Mouse (Mus musculus) brain, embryonic 14.5 days (tissue): ENCODE measurements around the gene Aqp5. TPM values are rescaled to one million over a fixed set of nuclear protein-coding genes. Genes with fewer than 3 reads are reported as not detected.

ENCODE experiments used
- DNase-seq: peaks from one replicate; pipeline ENCODE4 v3.0.0-alpha.2; 2011; ENCODE audit warnings: low read depth
- CTCF ChIP-seq: fragments of 200-500 bp; IDR thresholded peaks from 2 replicates; pipeline ENCODE4 v1.5.1; 2012; ENCODE audit warnings: inconsistent platforms, mild to moderate bottlenecking, moderate library complexity, borderline replicate concordance; ENCODE audit not compliant: insufficient read depth, insufficient read length; ENCODE audit errors: extremely low read depth
- POLR2A ChIP-seq: fragments of 200-500 bp; IDR thresholded peaks from 2 replicates; pipeline ENCODE4 v1.6.1; 2012; ENCODE audit warnings: mild to moderate bottlenecking, inconsistent platforms, borderline replicate concordance; ENCODE audit not compliant: poor library complexity, insufficient read depth, insufficient read length, severe bottlenecking; ENCODE audit errors: extremely low read depth
- polyA plus RNA-seq: library from polyadenylated mRNA; depleted of rRNA; stranded (reverse); fragments of >200 nt; gene quantifications from 2 replicates; pipeline ENCODE4 v1.2.3, GENCODE M21; 2012

Aqp5 gene
- polyA plus RNA-seq, 1 experiment: 1.7 TPM

- peak; percentile 70 for DNase-seq
- no peak for TF ChIP-seq POLR2A
Observed at GRCm38 (mm10) chr15:99599245-99600070, 8.9 kb downstream of the Aqp5 start.

GRCm38 (mm10) chr15:99600986-99601822, 10.6 kb downstream of the Aqp5 start, which contains the start of gene Aqp6:
Aqp6 (plus strand) TSS chr15:99601400.
- peak; percentile 44 for DNase-seq
- TF ChIP-seq POLR2A: no peak
- no peak for TF ChIP-seq CTCF

GRCm38 (mm10) chr15:99601823-99602120, 11.2 kb downstream of the Aqp5 start:
- TF ChIP-seq CTCF (no peak), POLR2A (no peak)
- DNase-seq: peak; percentile 71

GRCm38 (mm10) chr15:99602206-99602820, 11.7 kb downstream of the Aqp5 start:
- no peak for TF ChIP-seq CTCF
- no peak for TF ChIP-seq POLR2A

GRCm38 (mm10) chr15:99603216-99603615, 12.6 kb downstream of the Aqp5 start:
- DNase-seq: no peak
- TF ChIP-seq CTCF (no peak), POLR2A (no peak)

More at GRCm38 (mm10) chr15:99602206-99602820, 11.7 kb downstream of the Aqp5 start:
- DNase-seq: no peak

GRCm38 (mm10) chr15:99605595-99605994, 15.0 kb downstream of the Aqp5 start:
- DNase-seq: peak; percentile 60
- no peak for TF ChIP-seq CTCF
- no peak for TF ChIP-seq POLR2A

GRCm38 (mm10) chr15:99606515-99606914, 15.9 kb downstream of the Aqp5 start:
- TF ChIP-seq POLR2A: no peak
- TF ChIP-seq CTCF: no peak
- DNase-seq: no peak

- DNase-seq: peak; percentile 84
- TF ChIP-seq POLR2A: no peak
- TF ChIP-seq CTCF: no peak
Observed at GRCm38 (mm10) chr15:99607388-99608113, 17.0 kb downstream of the Aqp5 start.

- no peak for TF ChIP-seq CTCF
- TF ChIP-seq POLR2A: no peak
- no peak for DNase-seq
Observed at GRCm38 (mm10) chr15:99608382-99609125, 18.0 kb downstream of the Aqp5 start.

- DNase-seq: no peak
- no peak for TF ChIP-seq POLR2A
- TF ChIP-seq CTCF: no peak
Observed at GRCm38 (mm10) chr15:99611563-99611962, 21.0 kb downstream of the Aqp5 start.

GRCm38 (mm10) chr15:99614273-99614672, 23.7 kb downstream of the Aqp5 start:
- DNase-seq: no peak
- no peak for TF ChIP-seq CTCF
- no peak for TF ChIP-seq POLR2A
